Mouse (Mus musculus): ENCODE data around the gene Zfp524. TPM values are rescaled to one million over a fixed set of nuclear protein-coding genes. Genes with fewer than 3 reads are reported as not detected.

Gene Zfp524
- total RNA-seq, 2 experiments from 2014 or later = 6.7 to 7.0 TPM

DNA sequence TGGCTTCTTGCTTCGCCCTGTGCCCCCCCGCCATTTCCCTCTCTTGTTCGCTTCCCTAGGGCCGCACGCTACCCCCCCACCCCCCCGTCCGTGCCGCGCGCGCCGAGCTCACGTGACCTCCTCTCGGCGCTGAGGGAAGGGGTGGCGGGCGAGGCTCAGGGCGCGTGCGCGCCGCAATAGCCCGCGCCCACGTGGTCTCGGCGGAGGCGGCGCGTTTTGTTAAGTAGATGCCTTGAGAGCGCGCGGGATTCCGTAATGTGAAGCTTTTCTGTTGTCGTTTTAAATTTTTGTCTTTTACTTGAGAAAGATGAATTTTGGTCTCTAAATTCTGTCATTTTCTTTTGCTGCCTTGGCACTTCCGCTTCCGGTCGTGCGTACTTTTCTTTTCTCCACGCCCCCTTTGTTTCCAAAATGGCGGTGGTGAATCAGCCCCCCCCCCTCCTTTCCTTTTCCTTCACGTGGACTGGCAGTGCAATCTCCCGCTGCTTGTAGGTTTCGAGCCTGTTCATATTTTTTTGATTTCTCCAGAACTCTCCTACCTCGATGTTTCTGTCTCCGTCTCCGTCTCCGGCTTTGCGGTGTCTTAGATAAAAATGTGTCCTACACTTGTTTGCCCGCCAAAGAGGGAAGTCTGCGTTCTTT is 48.3 kb downstream of the Zfp524 start:
- DNase-seq (ENCODE audit: low spot score in 2 of 2) = no peak

DNA sequence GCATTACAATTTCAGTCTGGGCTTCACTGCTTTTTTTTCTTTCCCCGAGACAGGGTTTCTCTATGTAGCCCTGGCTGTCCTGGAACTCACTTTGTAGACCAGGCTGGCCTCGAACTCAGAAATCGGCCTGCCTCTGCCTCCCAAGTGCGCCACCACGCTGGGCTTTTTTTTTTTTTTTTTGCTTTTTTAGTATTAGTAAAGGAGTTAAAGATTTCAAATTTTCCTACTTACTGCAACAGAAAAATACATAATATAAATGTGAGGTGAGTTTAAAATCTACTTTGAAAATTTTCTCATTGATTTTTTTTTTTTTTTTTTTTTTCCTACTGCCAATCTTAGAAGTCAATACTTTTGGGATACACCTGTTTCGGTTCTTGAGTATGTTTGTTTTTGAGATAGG is 50.7 kb downstream of the Zfp524 start:
- DNase-seq (ENCODE audit: low spot score in 2 of 2) = no peak
- intact Hi-C loops (cut with DNase I) = loop anchor here (10.0 kb wide), 1 partner anchor 1370 kb away; the partner anchor contains the start of genes Mboat7 and Tsen34

More for the DNA sequence above, 48.3 kb downstream of the Zfp524 start:
- intact Hi-C loops (cut with DNase I) = loop anchor here (1.0 to 10.0 kb wide), 2 partner anchors 18 to 1368 kb away; partner anchors contain the start of genes Epn1, Mboat7 and Tsen34

Other genes with a start within 250 kb of the Zfp524 start
- not detected for gene Fam71e2, start 243.1 kb upstream of the Zfp524 start, total RNA-seq (2021)
- gene Il11, start 231.6 kb upstream of the Zfp524 start, total RNA-seq (2021) = under 1 TPM; 0.43 to 0.59 TPM
- not detected for gene Tmem190, start 231.5 kb upstream of the Zfp524 start, total RNA-seq (2021)
- 1 to 10 TPM; 2.7 to 3.7 TPM for gene Tmem238, start 224.8 kb upstream of the Zfp524 start, total RNA-seq (2021)
- 100 to 1,000 TPM; 416 to 455 TPM for gene Rpl28, start 221.5 kb upstream of the Zfp524 start, total RNA-seq (2021)
- gene Ube2s, start 201.8 kb upstream of the Zfp524 start, total RNA-seq (2021) = 100 to 1,000 TPM in 1 of 2 experiments, 10 to 100 TPM in 1; 98.6 to 117 TPM
- gene Shisa7, start 169.7 kb upstream of the Zfp524 start, total RNA-seq (2021) = 100 to 1,000 TPM in 1 of 2 experiments, 10 to 100 TPM in 1; 95.1 to 151 TPM
- 1 to 10 TPM; 6.0 to 8.6 TPM for gene Isoc2b, start 144.2 kb upstream of the Zfp524 start, total RNA-seq (2021)
- gene Isoc2a, start 137.3 kb upstream of the Zfp524 start, total RNA-seq (2021) = 10 to 100 TPM; 10.3 to 13.5 TPM
- under 1 TPM in 1 of 2 experiments, not detected in 1; 0.32 TPM for gene Gm36210, start 107.9 kb upstream of the Zfp524 start, total RNA-seq (2021)
- 10 to 100 TPM; 14.0 to 17.0 TPM for gene Zfp628, start 99.2 kb upstream of the Zfp524 start, total RNA-seq (2021)
- 100 to 1,000 TPM; 103 to 106 TPM for gene Nat14, start 92.4 kb upstream of the Zfp524 start, total RNA-seq (2021)
- gene Ssc5d, start 88.6 kb upstream of the Zfp524 start, total RNA-seq (2021) = 1 to 10 TPM in 1 of 2 experiments, under 1 TPM in 1; 0.84 to 3.6 TPM
- under 1 TPM in 1 of 2 experiments, not detected in 1; 0.15 TPM for gene Sbk2, start 50.0 kb upstream of the Zfp524 start, total RNA-seq (2021)
- under 1 TPM; 0.44 to 0.86 TPM for gene Sbk3, start 43.2 kb upstream of the Zfp524 start, total RNA-seq (2021)
- gene Zfp579, start 18.3 kb upstream of the Zfp524 start, total RNA-seq (2021) = 10 to 100 TPM; 30.9 to 31.3 TPM
- gene Fiz1, start 282 bp downstream of the Zfp524 start, total RNA-seq (2021) = 10 to 100 TPM; 22.2 to 32.9 TPM
- not detected for gene Gm44973, start 1.1 kb downstream of the Zfp524 start, total RNA-seq (2021)
- 10 to 100 TPM; 32.7 to 42.3 TPM for gene Zfp865, start 6.0 kb downstream of the Zfp524 start, total RNA-seq (2021)
- 10 to 100 TPM; 60.6 to 60.9 TPM for gene Ccdc106, start 6.1 kb downstream of the Zfp524 start, total RNA-seq (2021)
- 1 to 10 TPM in 1 of 2 experiments, not detected in 1; 1.1 TPM for gene 4632433K11Rik, start 19.7 kb downstream of the Zfp524 start, total RNA-seq (2021)
- gene Zfp784, start 24.0 kb downstream of the Zfp524 start, total RNA-seq (2021) = 1 to 10 TPM; 5.3 to 5.7 TPM
- 10 to 100 TPM; 27.4 to 35.7 TPM for gene Zfp580, start 37.1 kb downstream of the Zfp524 start, total RNA-seq (2021)
- 100 to 1,000 TPM; 162 to 183 TPM for gene U2af2, start 47.7 kb downstream of the Zfp524 start, total RNA-seq (2021)
- gene Epn1, start 65.8 kb downstream of the Zfp524 start, total RNA-seq (2021) = 100 to 1,000 TPM; 435 to 530 TPM
- not detected for gene Rfpl4, start 102.5 kb downstream of the Zfp524 start, total RNA-seq (2021)
- gene Rasl2-9, start 111.5 kb downstream of the Zfp524 start, total RNA-seq (2021) = under 1 TPM; 0.32 to 0.68 TPM
- not detected for gene Vmn1r55, start 135.3 kb downstream of the Zfp524 start, total RNA-seq (2021)
- gene Vmn1r56, start 182.3 kb downstream of the Zfp524 start, total RNA-seq (2021) = not detected
- not detected for gene Vmn1r57, start 204.1 kb downstream of the Zfp524 start, total RNA-seq (2021)